Mouse (Mus musculus): ENCODE measurements around the gene Gm10188. TPM values are rescaled to one million over a fixed set of nuclear protein-coding genes. Genes with fewer than 3 reads are reported as not detected.

Gene Gm10188
- total and polyA plus RNA-seq, 2 experiments from 2014 or later, result 0.28 TPM; not detected in 1

GRCm38 (mm10) chr1:132226297-132227080 is 3.1 kb downstream of the Gm10188 start:
- TF ChIP-seq CTCF (IDR thresholded peaks at IDR 0.05; ENCODE audit: low read depth), result no peak
- Histone ChIP-seq H3K4me2 (ENCODE audit: low read depth, low read length) (no peak overlapping the region), H3K27me3 (ENCODE audit: insufficient read depth, low read length) (no peaks in the 10 kb centered on the region), H3K36me3 (ENCODE audit: insufficient read depth, low read length) (no peaks in the 10 kb centered on the region), H3K9ac (replicated peaks; ENCODE audit: low read length) (no peak overlapping the region), H3K4me1 (ENCODE audit: insufficient read depth, low read length) (peaks cover 3% of the 10 kb centered on the region; the same call in 1 of the 2 replicates), H3K27ac (no peak overlapping the region), H3K9me3 (ENCODE audit: low read length) (no peaks in the 10 kb centered on the region), H3K4me3 (ENCODE audit: low read length) (no peak overlapping the region)
- no peak for DNase-seq (ENCODE audit: low spot score)
- WGBS, result 75% methylated on average over 13 of the region's 13 CpGs
- ATAC-seq, result no peak

GRCm38 (mm10) chr1:132222166-132222565 is 7.4 kb downstream of the Gm10188 start:
- DNase-seq (ENCODE audit: low spot score), result peak; percentile 40
- H3K4me3 ChIP-seq (ENCODE audit: low read length), result no peak overlapping the region
- peaks cover 3% of the 10 kb centered on the region; the same call in 1 of the 2 replicates for H3K4me1 ChIP-seq (ENCODE audit: insufficient read depth, low read length)
- 0 out of 2 replicates have a peak, but pooled peaks have one; percentile 27 for ATAC-seq
- H3K27ac ChIP-seq, result no peak overlapping the region
- no peaks in the 10 kb centered on the region for H3K36me3 ChIP-seq (ENCODE audit: insufficient read depth, low read length)
- H3K9ac ChIP-seq (replicated peaks; ENCODE audit: low read length), result no peak overlapping the region
- peak overlapping the region; percentile 35 for H3K4me2 ChIP-seq (ENCODE audit: low read depth, low read length)
- TF ChIP-seq CTCF (IDR thresholded peaks at IDR 0.05; ENCODE audit: low read depth), result no peak
- no peaks in the 10 kb centered on the region for H3K9me3 ChIP-seq (ENCODE audit: low read length)
- no peaks in the 10 kb centered on the region for H3K27me3 ChIP-seq (ENCODE audit: insufficient read depth, low read length)
- 10% methylated on average over 6 of the region's 6 CpGs for WGBS

GRCm38 (mm10) chr1:132221627-132222026 is 7.9 kb downstream of the Gm10188 start:
- 25% methylated on average over 2 of the region's 2 CpGs for WGBS
- H3K4me2 ChIP-seq (ENCODE audit: low read depth, low read length), result no peak overlapping the region
- no peak for DNase-seq (ENCODE audit: low spot score)
- H3K4me1 ChIP-seq (ENCODE audit: insufficient read depth, low read length), result peaks cover 3% of the 10 kb centered on the region; the same call in 1 of the 2 replicates
- no peaks in the 10 kb centered on the region for H3K36me3 ChIP-seq (ENCODE audit: insufficient read depth, low read length)
- H3K27ac ChIP-seq, result no peak overlapping the region
- ATAC-seq, result no peak
- no peaks in the 10 kb centered on the region for H3K27me3 ChIP-seq (ENCODE audit: insufficient read depth, low read length)
- H3K4me3 ChIP-seq (ENCODE audit: low read length), result no peak overlapping the region
- TF ChIP-seq CTCF (IDR thresholded peaks at IDR 0.05; ENCODE audit: low read depth), result no peak
- no peaks in the 10 kb centered on the region for H3K9me3 ChIP-seq (ENCODE audit: low read length)
- no peak overlapping the region for H3K9ac ChIP-seq (replicated peaks; ENCODE audit: low read length)

- Histone ChIP-seq H3K27ac (no peak overlapping the region), H3K36me3 (ENCODE audit: insufficient read depth, low read length) (no peaks in the 10 kb centered on the region), H3K4me3 (ENCODE audit: low read length) (no peak overlapping the region), H3K9ac (replicated peaks; ENCODE audit: low read length) (no peak overlapping the region), H3K27me3 (ENCODE audit: insufficient read depth, low read length) (no peaks in the 10 kb centered on the region), H3K4me2 (ENCODE audit: low read depth, low read length) (no peak overlapping the region), H3K9me3 (ENCODE audit: low read length) (no peaks in the 10 kb centered on the region), H3K4me1 (ENCODE audit: insufficient read depth, low read length) (no peaks in the 10 kb centered on the region)
- ATAC-seq, result no peak
- no peak for TF ChIP-seq CTCF (IDR thresholded peaks at IDR 0.05; ENCODE audit: low read depth)
- no peak for DNase-seq (ENCODE audit: low spot score)
- WGBS, result 62% methylated on average over 3 of the region's 3 CpGs
Observed at GRCm38 (mm10) chr1:132216276-132216675, 13.3 kb downstream of the Gm10188 start.

GRCm38 (mm10) chr1:132213076-132213475 is 16.5 kb downstream of the Gm10188 start:
- WGBS, result 16% methylated on average over 6 of the region's 6 CpGs
- H3K4me3 ChIP-seq (ENCODE audit: low read length), result no peak overlapping the region
- no peak for TF ChIP-seq CTCF (IDR thresholded peaks at IDR 0.05; ENCODE audit: low read depth)
- no peaks in the 10 kb centered on the region for H3K27me3 ChIP-seq (ENCODE audit: insufficient read depth, low read length)
- peak; percentile 44 for ATAC-seq
- DNase-seq (ENCODE audit: low spot score), result peak; percentile 64
- H3K27ac ChIP-seq, result no peak overlapping the region
- no peak overlapping the region for H3K4me2 ChIP-seq (ENCODE audit: low read depth, low read length)
- H3K9me3 ChIP-seq (ENCODE audit: low read length), result no peaks in the 10 kb centered on the region
- H3K9ac ChIP-seq (replicated peaks; ENCODE audit: low read length), result no peak overlapping the region
- no peaks in the 10 kb centered on the region for H3K36me3 ChIP-seq (ENCODE audit: insufficient read depth, low read length)
- H3K4me1 ChIP-seq (ENCODE audit: insufficient read depth, low read length), result peaks cover 12% of the 10 kb centered on the region

GRCm38 (mm10) chr1:132212218-132212617 is 17.3 kb downstream of the Gm10188 start:
- peak overlapping the region; percentile 21; the same call in 1 of the 2 replicates for H3K9ac ChIP-seq (replicated peaks; ENCODE audit: low read length)
- 4% methylated on average over 20 of the region's 20 CpGs for WGBS

GRCm38 (mm10) chr1:132211672-132212071 is 17.9 kb downstream of the Gm10188 start:
- Histone ChIP-seq H3K4me2 (ENCODE audit: low read depth, low read length) (peak overlapping the region; percentile 21; the same call in 1 of the 2 replicates), H3K4me3 (ENCODE audit: low read length) (no peak overlapping the region), H3K27ac (no peak overlapping the region), H3K36me3 (ENCODE audit: insufficient read depth, low read length) (no peaks in the 10 kb centered on the region), H3K9ac (replicated peaks; ENCODE audit: low read length) (peak overlapping the region; percentile 21; the same call in 1 of the 2 replicates), H3K4me1 (ENCODE audit: insufficient read depth, low read length) (peaks cover 19% of the 10 kb centered on the region), H3K27me3 (ENCODE audit: insufficient read depth, low read length) (no peaks in the 10 kb centered on the region), H3K9me3 (ENCODE audit: low read length) (no peaks in the 10 kb centered on the region)
- DNase-seq (ENCODE audit: low spot score) (no peak), ATAC-seq (no peak)
- 41% methylated on average over 12 of the region's 12 CpGs for WGBS
- no peak for TF ChIP-seq CTCF (IDR thresholded peaks at IDR 0.05; ENCODE audit: low read depth)

More at GRCm38 (mm10) chr1:132212218-132212617, 17.3 kb downstream of the Gm10188 start:
- Histone ChIP-seq H3K9me3 (ENCODE audit: low read length) (no peaks in the 10 kb centered on the region), H3K36me3 (ENCODE audit: insufficient read depth, low read length) (no peaks in the 10 kb centered on the region), H3K4me2 (ENCODE audit: low read depth, low read length) (peak overlapping the region; percentile 21), H3K4me3 (ENCODE audit: low read length) (no peak overlapping the region), H3K4me1 (ENCODE audit: insufficient read depth, low read length) (peaks cover 19% of the 10 kb centered on the region), H3K27ac (peak overlapping the region; percentile 41; the same call in 1 of the 2 replicates), H3K27me3 (ENCODE audit: insufficient read depth, low read length) (no peaks in the 10 kb centered on the region)
- ATAC-seq, result peak; percentile 63; the same call in 1 of the 2 replicates
- peak; percentile 68 for DNase-seq (ENCODE audit: low spot score)
- TF ChIP-seq CTCF (IDR thresholded peaks at IDR 0.05; ENCODE audit: low read depth), result peak; percentile 85
